Mouse (Mus musculus): ENCODE data around the gene Gsn. TPM values are rescaled to one million over a fixed set of nuclear protein-coding genes. Genes with fewer than 3 reads are reported as not detected.

Gsn gene
- polyA plus RNA-seq, 1 experiment from 2014 or later = 13.7 TPM

GRCm38 (mm10) chr2:35338707-35339106 lies 82.5 kb downstream of the Gsn start:
- Histone ChIP-seq H3K9me3 (replicated peaks) (no peaks in the 10 kb centered on the region), H3K4me3 (no peak overlapping the region), H3K36me3 (no peaks in the 10 kb centered on the region), H3K4me1 (peaks cover 31% of the 10 kb centered on the region), H3K27ac (replicated peaks) (no peak overlapping the region), H3K27me3 (ENCODE audit: low read depth, poor library complexity, severe bottlenecking) (peaks cover 20% of the 10 kb centered on the region)
- DNase-seq (ENCODE audit: low spot score) = no peak
- 92% methylated on average over 6 of the region's 6 CpGs for WGBS

GRCm38 (mm10) chr2:35342605-35343004 lies 86.4 kb downstream of the Gsn start:
- H3K27ac ChIP-seq (replicated peaks) = no peak overlapping the region

GRCm38 (mm10) chr2:35345984-35346383 lies 89.8 kb downstream of the Gsn start:
- no peak overlapping the region for H3K4me3 ChIP-seq
- no peaks in the 10 kb centered on the region for H3K36me3 ChIP-seq

More at GRCm38 (mm10) chr2:35342605-35343004, 86.4 kb downstream of the Gsn start:
- WGBS = 83% methylated on average over 3 of the region's 3 CpGs
- Histone ChIP-seq H3K36me3 (no peaks in the 10 kb centered on the region), H3K4me3 (no peak overlapping the region), H3K27me3 (ENCODE audit: low read depth, poor library complexity, severe bottlenecking) (no peaks in the 10 kb centered on the region), H3K4me1 (no peaks in the 10 kb centered on the region), H3K9me3 (replicated peaks) (no peaks in the 10 kb centered on the region)
- DNase-seq (ENCODE audit: low spot score) = no peak

GRCm38 (mm10) chr2:35349184-35349583 lies 93.0 kb downstream of the Gsn start:
- H3K4me1 ChIP-seq = no peaks in the 10 kb centered on the region
- no peak overlapping the region for H3K4me3 ChIP-seq
- no peaks in the 10 kb centered on the region for H3K27me3 ChIP-seq (ENCODE audit: low read depth, poor library complexity, severe bottlenecking)
- 67% methylated on average over 5 of the region's 5 CpGs for WGBS
- H3K36me3 ChIP-seq = no peaks in the 10 kb centered on the region
- H3K9me3 ChIP-seq (replicated peaks) = no peaks in the 10 kb centered on the region
- DNase-seq (ENCODE audit: low spot score) = no peak
- no peak overlapping the region for H3K27ac ChIP-seq (replicated peaks)

More at GRCm38 (mm10) chr2:35345984-35346383, 89.8 kb downstream of the Gsn start:
- H3K9me3 ChIP-seq (replicated peaks) = no peaks in the 10 kb centered on the region
- no peaks in the 10 kb centered on the region for H3K4me1 ChIP-seq
- H3K27me3 ChIP-seq (ENCODE audit: low read depth, poor library complexity, severe bottlenecking) = no peaks in the 10 kb centered on the region
- H3K27ac ChIP-seq (replicated peaks) = no peak overlapping the region
- DNase-seq (ENCODE audit: low spot score) = no peak
- 72% methylated on average over 2 of the region's 2 CpGs for WGBS

Other genes with a start within 250 kb of the Gsn start
- 0.31 and 0.99 TPM in 2 replicates for gene Hc, start 194.9 kb upstream of the Gsn start, polyA plus RNA-seq (2016; fragmentation: Nextera tagmentation; extraction: Ambion mirVana)
- 0.16 and 0.34 TPM in 2 replicates for gene AI182371, start 154.8 kb upstream of the Gsn start, polyA plus RNA-seq (2016; fragmentation: Nextera tagmentation; extraction: Ambion mirVana)
- gene Cntrl, start 146.9 kb upstream of the Gsn start, polyA plus RNA-seq (2016; fragmentation: Nextera tagmentation; extraction: Ambion mirVana) = 26.7 and 33.5 TPM in 2 replicates
- gene Rab14, start 55.3 kb upstream of the Gsn start, polyA plus RNA-seq (2016; fragmentation: Nextera tagmentation; extraction: Ambion mirVana) = 272 and 294 TPM in 2 replicates
- gene Stom, start 80.6 kb downstream of the Gsn start, polyA plus RNA-seq (2016; fragmentation: Nextera tagmentation; extraction: Ambion mirVana) = 12.8 and 13.0 TPM in 2 replicates
- gene 4930568D16Rik, start 111.3 kb downstream of the Gsn start, polyA plus RNA-seq (2016; fragmentation: Nextera tagmentation; extraction: Ambion mirVana) = not detected in 2 replicates
- not detected in 2 replicates for gene 4930402F06Rik, start 140.8 kb downstream of the Gsn start, polyA plus RNA-seq (2016; fragmentation: Nextera tagmentation; extraction: Ambion mirVana)
- gene Ggta1, start 206.9 kb downstream of the Gsn start, polyA plus RNA-seq (2016; fragmentation: Nextera tagmentation; extraction: Ambion mirVana) = 5.0 and 6.0 TPM in 2 replicates

Measured in midbrain, embryonic 10.5 days (tissue).